Mouse (Mus musculus): Measurements from ENCODE around the gene Egfl6. TPM values are rescaled to one million over a fixed set of nuclear protein-coding genes. Genes with fewer than 3 reads are reported as not detected.
"Not testable (repeated sequence)": the region's sequence is repeated elsewhere in the genome, so short reads cannot be mapped to it uniquely, and the experiment has no call there.

Egfl6 gene
- total RNA-seq, 2 experiments from 2014 or later, result 0.18 to 0.59 TPM

GRCm38 (mm10) chrX:166520782-166521181, 64.7 kb downstream of the Egfl6 start:
- intact Hi-C loops (cut with DNase I), result no loop called here
- no peak for DNase-seq (ENCODE audit: low spot score)

- intact Hi-C loops (cut with DNase I), result loop anchor here (5.0 to 10.0 kb wide), 2 partner anchors 41 to 136 kb away; partner anchors contain the start of gene Rab9
- DNase-seq (ENCODE audit: low spot score), result no peak
These were observed 67.2 kb downstream of the Egfl6 start, which contains the start of gene Tceanc for GRCm38 (mm10) chrX:166518345-166518744. Gene Tceanc, minus strand, starts transcription at chrX:166518567.

GRCm38 (mm10) chrX:166516631-166517030, 68.9 kb downstream of the Egfl6 start:
- intact Hi-C loops (cut with DNase I), result loop anchor here (5.0 to 10.0 kb wide), 2 partner anchors 39 to 138 kb away; partner anchors contain the start of gene Rab9

GRCm38 (mm10) chrX:166515923-166516322, 69.6 kb downstream of the Egfl6 start:
- intact Hi-C loops (cut with DNase I), result loop anchor here (5.0 to 10.0 kb wide), 2 partner anchors 39 to 139 kb away; partner anchors contain the start of gene Rab9
- DNase-seq (ENCODE audit: low spot score), result no peak

More at GRCm38 (mm10) chrX:166516631-166517030, 68.9 kb downstream of the Egfl6 start:
- DNase-seq (ENCODE audit: low spot score), result no peak

GRCm38 (mm10) chrX:166514035-166514434, 71.5 kb downstream of the Egfl6 start:
- DNase-seq (ENCODE audit: low spot score), result not testable (repeated sequence)
- intact Hi-C loops (cut with DNase I), result loop anchor here (5.0 to 10.0 kb wide), 2 partner anchors 72 to 141 kb away; partner anchors contain the start of genes Ofd1 and Trappc2

GRCm38 (mm10) chrX:166512071-166512470, 73.4 kb downstream of the Egfl6 start:
- DNase-seq (ENCODE audit: low spot score), result no peak
- intact Hi-C loops (cut with DNase I), result loop anchor here (5.0 to 10.0 kb wide), 2 partner anchors 70 to 143 kb away; partner anchors contain the start of genes Ofd1 and Trappc2

- DNase-seq (ENCODE audit: low spot score), result no peak
- intact Hi-C loops (cut with DNase I), result loop anchor here (5.0 to 10.0 kb wide), 2 partner anchors 69 to 144 kb away; partner anchors contain the start of genes Ofd1 and Trappc2
These were observed 74.4 kb downstream of the Egfl6 start for GRCm38 (mm10) chrX:166511107-166511506.

- peak; percentile 92 for DNase-seq (ENCODE audit: low spot score)
- intact Hi-C loops (cut with DNase I), result loop anchor here (5.0 to 10.0 kb wide), 2 partner anchors 68 to 145 kb away; partner anchors contain the start of genes Ofd1 and Trappc2
These were observed 75.5 kb downstream of the Egfl6 start for GRCm38 (mm10) chrX:166509761-166510738.

- DNase-seq (ENCODE audit: low spot score), result no peak
- intact Hi-C loops (cut with DNase I), result no loop called here
These were observed 81.1 kb downstream of the Egfl6 start for GRCm38 (mm10) chrX:166504421-166504820.

- intact Hi-C loops (cut with DNase I), result no loop called here
- no peak for DNase-seq (ENCODE audit: low spot score)
These were observed 85.9 kb downstream of the Egfl6 start for GRCm38 (mm10) chrX:166499496-166500190.

GRCm38 (mm10) chrX:166497771-166498170, 87.7 kb downstream of the Egfl6 start:
- no peak for DNase-seq (ENCODE audit: low spot score)
- intact Hi-C loops (cut with DNase I), result no loop called here

GRCm38 (mm10) chrX:166495052-166495451, 90.5 kb downstream of the Egfl6 start:
- intact Hi-C loops (cut with DNase I), result no loop called here
- no peak for DNase-seq (ENCODE audit: low spot score)

GRCm38 (mm10) chrX:166479365-166479983, 106.0 kb downstream of the Egfl6 start, which contains the start of gene Rab9:
Gene Rab9, minus strand, starts transcription at chrX:166479867.
- intact Hi-C loops (cut with DNase I), result loop anchor here (5.0 kb wide), 2 partner anchors 37 to 38 kb away; partner anchors contain the start of genes Ofd1, Tceanc and Trappc2
- peak; percentile 82 for DNase-seq (ENCODE audit: low spot score)

GRCm38 (mm10) chrX:166478631-166479364, 106.7 kb downstream of the Egfl6 start:
- intact Hi-C loops (cut with DNase I), result loop anchor here (5.0 kb wide), 2 partner anchors 36 to 39 kb away; partner anchors contain the start of genes Ofd1, Tceanc and Trappc2
- no peak for DNase-seq (ENCODE audit: low spot score)

- intact Hi-C loops (cut with DNase I), result loop anchor here (5.0 kb wide), 2 partner anchors 35 to 40 kb away; partner anchors contain the start of genes Ofd1, Tceanc and Trappc2
- no peak for DNase-seq (ENCODE audit: low spot score)
These were observed 108.1 kb downstream of the Egfl6 start for GRCm38 (mm10) chrX:166477393-166477792.
